Mouse (Mus musculus): ENCODE data around the gene Tmem191c. TPM values are rescaled to one million over a fixed set of nuclear protein-coding genes. Genes with fewer than 3 reads are reported as not detected.

The Tmem191c gene
- polyA plus RNA-seq, 1 experiment from 2014 or later, result 12.7 TPM

DNA sequence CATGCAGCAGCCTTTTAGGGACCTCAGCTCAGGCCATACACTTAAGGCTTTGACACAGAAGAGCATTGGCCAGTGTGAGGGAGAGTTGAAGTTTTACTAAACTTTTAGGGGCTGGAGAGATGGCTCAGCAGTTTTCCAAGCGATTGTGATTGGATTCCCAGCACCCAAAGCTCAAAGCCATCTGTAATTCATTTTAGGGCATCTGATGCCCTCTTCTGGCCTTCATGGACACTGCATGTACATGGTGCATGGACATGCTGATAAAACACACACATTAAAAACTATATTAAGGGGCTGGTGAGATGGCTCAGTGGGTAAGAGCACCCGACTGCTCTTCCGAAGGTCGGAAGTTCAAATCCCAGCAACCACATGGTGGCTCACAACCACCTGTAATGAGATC lies 4.8 kb upstream of the Tmem191c start:
- Histone ChIP-seq H3K4me1 (replicated peaks) (no peaks in the 10 kb centered on the region), H3K27ac (no peak overlapping the region), H3K4me3 (replicated peaks) (no peak overlapping the region), H3K9ac (no peak overlapping the region), H3K9me3 (no peaks in the 10 kb centered on the region), H3K36me3 (no peaks in the 10 kb centered on the region), H3K4me2 (replicated peaks) (no peak overlapping the region), H3K27me3 (replicated peaks) (no peaks in the 10 kb centered on the region)
- ATAC-seq, result no peak
- WGBS, result 77% methylated on average over 4 of the region's 4 CpGs

DNA sequence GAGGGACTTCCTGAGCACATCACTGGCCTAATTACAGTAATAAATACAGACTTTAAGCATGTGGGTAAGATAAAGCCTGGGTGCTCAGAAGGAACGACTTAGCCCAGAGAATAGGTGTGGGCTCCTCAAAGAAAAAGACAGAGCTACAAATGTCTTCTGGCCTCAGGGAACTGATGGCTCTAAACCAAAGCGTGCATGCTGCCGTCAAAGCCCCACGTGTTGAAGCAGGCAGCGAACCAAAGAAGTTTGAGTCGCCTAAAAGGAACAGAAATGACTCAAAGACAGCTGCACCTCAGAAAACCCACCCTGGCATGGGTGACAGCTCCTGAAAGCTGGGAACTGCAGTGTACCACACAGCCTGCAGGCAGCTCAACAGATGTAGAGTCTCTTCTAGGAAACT lies 4.0 kb upstream of the Tmem191c start:
- ATAC-seq, result no peak
- peaks cover 2% of the 10 kb centered on the region; the same call in 1 of the 2 replicates for H3K27me3 ChIP-seq (replicated peaks)
- H3K4me3 ChIP-seq (replicated peaks), result no peak overlapping the region
- H3K4me2 ChIP-seq (replicated peaks), result no peak overlapping the region
- WGBS, result 81% methylated on average over 6 of the region's 6 CpGs
- no peak overlapping the region for H3K9ac ChIP-seq
- no peaks in the 10 kb centered on the region for H3K9me3 ChIP-seq
- H3K27ac ChIP-seq, result no peak overlapping the region
- H3K4me1 ChIP-seq (replicated peaks), result peaks cover 4% of the 10 kb centered on the region
- H3K36me3 ChIP-seq, result no peaks in the 10 kb centered on the region

DNA sequence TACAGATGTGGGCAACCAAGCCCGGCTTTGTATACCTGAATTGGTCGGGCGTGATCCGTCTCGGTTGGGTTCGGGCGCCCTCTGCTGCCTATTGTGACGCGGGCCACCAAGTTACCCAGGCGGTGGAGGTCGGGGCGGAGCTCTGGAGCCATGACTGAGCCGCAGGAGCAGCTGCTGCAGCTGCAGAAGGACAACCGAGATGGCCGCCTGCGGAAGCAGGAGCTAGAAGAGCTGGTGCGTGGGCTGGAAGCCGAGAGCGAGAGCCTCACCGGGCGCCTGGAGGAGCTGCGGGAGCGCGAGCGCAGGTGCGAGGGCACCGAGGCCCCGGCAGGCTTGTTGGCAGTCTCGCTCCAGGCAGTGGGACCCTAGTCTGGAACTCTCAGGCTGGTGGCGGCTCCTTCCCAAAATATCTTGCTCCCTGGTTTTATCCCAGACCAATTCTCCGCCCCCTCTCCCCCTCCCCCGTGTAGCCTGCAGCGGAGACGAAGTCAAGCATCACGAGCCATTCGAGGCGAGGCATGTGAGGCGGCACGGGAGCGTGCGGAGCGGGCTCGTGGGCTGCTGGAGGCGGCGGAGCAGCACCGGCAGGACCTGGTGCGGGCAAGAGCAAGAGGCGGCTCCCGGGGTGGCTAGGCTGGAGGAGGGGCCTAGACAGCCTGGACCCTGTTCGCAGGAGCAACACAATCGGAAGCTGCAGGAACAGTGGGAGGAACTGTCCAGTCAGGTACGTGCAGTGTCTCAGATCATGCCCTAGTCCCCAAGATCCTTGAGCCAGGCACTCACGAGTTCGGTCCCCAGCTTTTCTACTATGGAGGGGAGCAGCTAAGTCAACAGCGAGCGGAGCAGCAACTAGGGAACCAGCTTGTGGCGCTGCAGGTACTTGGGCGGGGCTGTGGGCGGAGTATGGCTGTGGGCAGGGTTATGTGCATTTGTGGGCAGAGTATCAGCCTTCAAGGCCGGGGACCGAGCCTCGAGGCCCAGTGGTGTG lies 581 bp downstream of the Tmem191c start:
- H3K9ac ChIP-seq, result peak overlapping the region; percentile 70
- peaks cover 20% of the 10 kb centered on the region for H3K27me3 ChIP-seq (replicated peaks)
- peak overlapping the region; percentile 67 for H3K4me3 ChIP-seq (replicated peaks)
- H3K4me1 ChIP-seq (replicated peaks), result peaks cover 18% of the 10 kb centered on the region
- H3K36me3 ChIP-seq, result no peaks in the 10 kb centered on the region
- under 1% methylated on average over 61 of the region's 62 CpGs for WGBS
- peak overlapping the region; percentile 68 for H3K27ac ChIP-seq
- H3K9me3 ChIP-seq, result no peaks in the 10 kb centered on the region
- peak overlapping the region; percentile 97 for H3K4me2 ChIP-seq (replicated peaks)
- ATAC-seq, result peak; percentile 89

DNA sequence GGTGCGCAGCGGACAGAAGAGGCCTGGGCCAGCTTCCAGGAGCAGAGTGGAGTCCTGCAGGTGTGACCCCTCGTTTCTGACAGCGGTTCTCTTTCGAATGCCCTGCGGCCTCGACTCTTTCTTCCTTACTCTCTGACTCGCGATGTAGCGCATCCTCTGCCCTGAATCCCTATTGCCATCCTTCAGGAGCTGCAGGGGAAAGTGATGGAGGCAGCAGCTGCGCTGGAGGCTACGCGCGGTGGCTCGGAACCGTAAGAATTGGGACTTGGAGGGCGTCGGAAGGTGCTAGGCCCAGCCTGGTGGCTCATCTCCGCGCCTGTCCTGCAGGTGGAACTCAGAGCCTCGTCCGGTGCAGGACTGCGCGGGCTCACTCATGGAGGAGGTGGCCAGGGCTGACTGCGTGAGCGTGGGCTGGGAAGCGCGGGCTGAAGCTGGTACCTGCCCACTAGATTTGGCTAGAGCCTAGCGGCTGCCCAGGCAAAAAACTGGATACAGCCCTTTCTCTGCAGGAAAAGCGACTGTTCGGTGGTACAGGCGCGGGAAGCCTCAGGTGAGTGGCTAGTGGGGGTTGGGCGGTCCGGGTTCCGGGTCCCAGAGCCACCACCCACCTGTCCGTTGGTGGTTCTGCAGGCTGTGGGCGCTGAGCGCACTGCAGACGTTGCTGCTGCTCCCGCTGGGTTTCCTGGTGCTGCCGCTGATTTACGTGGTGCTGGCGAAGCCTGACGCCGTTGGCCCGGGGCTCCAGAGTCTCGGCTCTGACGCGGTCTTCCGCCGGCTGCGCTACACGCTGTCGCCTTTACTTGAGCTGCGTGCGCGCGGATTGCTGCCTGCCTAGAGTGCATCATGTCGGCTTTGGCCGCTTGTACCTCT lies 1.7 kb downstream of the Tmem191c start:
- Histone ChIP-seq H3K27me3 (replicated peaks) (peaks cover 20% of the 10 kb centered on the region), H3K9ac (peak overlapping the region; percentile 26; the same call in 1 of the 2 replicates), H3K36me3 (no peaks in the 10 kb centered on the region), H3K4me1 (replicated peaks) (peaks cover 18% of the 10 kb centered on the region), H3K4me2 (replicated peaks) (peak overlapping the region; percentile 97), H3K27ac (no peak overlapping the region), H3K4me3 (replicated peaks) (peak overlapping the region; percentile 67), H3K9me3 (no peaks in the 10 kb centered on the region)
- ATAC-seq, result peak; percentile 16; the same call in 1 of the 2 replicates
- 7% methylated on average over 61 of the region's 61 CpGs for WGBS

DNA sequence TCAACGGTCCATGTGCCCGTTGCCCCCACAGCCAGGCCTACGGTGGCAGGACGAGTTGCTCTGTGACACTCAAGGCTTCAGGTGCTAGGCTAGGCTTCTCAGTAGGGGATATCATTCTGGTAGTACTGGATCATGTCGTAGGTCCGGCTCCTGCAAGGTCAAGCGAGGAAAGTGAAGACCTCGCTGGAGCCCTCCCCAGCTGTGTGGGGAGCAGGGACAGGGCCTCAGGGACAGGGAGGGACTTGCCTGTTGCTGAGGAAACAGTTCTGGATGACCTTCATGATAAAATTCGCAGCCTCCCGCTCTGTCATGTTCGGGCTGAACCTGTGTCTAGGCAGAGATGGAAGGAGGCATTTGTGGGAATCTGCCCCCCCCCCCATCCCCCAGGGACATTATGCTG lies 4.6 kb downstream of the Tmem191c start:
- peaks cover 13% of the 10 kb centered on the region; the same call in 1 of the 2 replicates for H3K36me3 ChIP-seq
- no peak for ATAC-seq
- H3K9me3 ChIP-seq, result no peaks in the 10 kb centered on the region
- no peak overlapping the region for H3K4me3 ChIP-seq (replicated peaks)
- no peak overlapping the region for H3K9ac ChIP-seq
- WGBS, result 92% methylated on average over 11 of the region's 11 CpGs
- H3K27ac ChIP-seq, result no peak overlapping the region
- peaks cover 20% of the 10 kb centered on the region for H3K27me3 ChIP-seq (replicated peaks)
- peaks cover 18% of the 10 kb centered on the region for H3K4me1 ChIP-seq (replicated peaks)
- H3K4me2 ChIP-seq (replicated peaks), result no peak overlapping the region

DNA sequence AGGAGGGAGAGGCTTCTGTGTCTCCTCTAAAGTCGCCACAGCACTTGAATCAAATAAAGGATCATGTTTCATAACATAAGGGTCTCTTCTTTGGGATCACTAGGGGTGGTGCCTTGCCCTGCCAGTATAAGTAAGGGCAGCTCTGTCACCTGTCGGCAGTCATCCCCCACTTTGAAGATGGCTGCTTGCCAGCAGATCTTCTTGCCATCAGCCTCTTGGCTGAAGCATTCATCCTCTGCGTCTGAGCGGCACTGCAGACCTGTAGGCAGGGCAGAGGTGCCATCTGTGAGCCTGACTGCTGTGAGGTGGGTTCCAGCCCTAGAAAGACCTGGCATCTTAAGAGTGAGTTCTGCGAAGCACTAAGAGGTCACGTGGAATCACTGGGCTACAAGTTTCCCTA lies 7.3 kb downstream of the Tmem191c start:
- H3K36me3 ChIP-seq, result peaks cover 16% of the 10 kb centered on the region; the same call in 1 of the 2 replicates
- no peak overlapping the region for H3K4me2 ChIP-seq (replicated peaks)
- ATAC-seq, result no peak
- no peak overlapping the region for H3K4me3 ChIP-seq (replicated peaks)
- peaks cover 5% of the 10 kb centered on the region; the same call in 1 of the 2 replicates for H3K27me3 ChIP-seq (replicated peaks)
- H3K4me1 ChIP-seq (replicated peaks), result peaks cover 1% of the 10 kb centered on the region; the same call in 1 of the 2 replicates
- no peak overlapping the region for H3K9ac ChIP-seq
- 81% methylated on average over 6 of the region's 6 CpGs for WGBS
- H3K27ac ChIP-seq, result no peak overlapping the region
- no peaks in the 10 kb centered on the region for H3K9me3 ChIP-seq

DNA sequence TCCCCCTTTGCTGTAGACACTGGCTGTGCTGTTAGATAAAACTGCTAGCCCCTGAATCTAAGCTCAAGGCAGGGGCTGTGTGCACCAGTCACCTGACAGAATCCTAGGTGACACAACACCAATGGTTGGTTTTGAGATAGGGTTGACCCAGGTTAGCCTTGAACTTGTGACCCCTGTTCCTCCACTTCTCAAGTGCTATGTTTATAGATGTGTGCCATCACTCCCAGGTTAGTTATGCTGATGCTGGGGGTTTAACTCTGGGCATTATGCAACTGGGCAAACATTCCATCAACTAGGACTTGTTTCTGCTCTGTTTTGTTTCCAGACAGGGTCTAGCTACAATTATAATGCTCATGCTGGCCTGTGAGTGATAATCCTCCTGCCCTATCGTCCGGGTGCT lies 11.2 kb downstream of the Tmem191c start:
- no peak overlapping the region for H3K4me2 ChIP-seq (replicated peaks)
- no peak for ATAC-seq
- no peaks in the 10 kb centered on the region for H3K4me1 ChIP-seq (replicated peaks)
- H3K27me3 ChIP-seq (replicated peaks), result no peaks in the 10 kb centered on the region
- H3K9ac ChIP-seq, result no peak overlapping the region
- H3K36me3 ChIP-seq, result peaks cover 24% of the 10 kb centered on the region; the same call in 1 of the 2 replicates
- H3K4me3 ChIP-seq (replicated peaks), result no peak overlapping the region
- 87% methylated on average over 2 of the region's 2 CpGs for WGBS
- H3K9me3 ChIP-seq, result no peaks in the 10 kb centered on the region
- no peak overlapping the region for H3K27ac ChIP-seq

DNA sequence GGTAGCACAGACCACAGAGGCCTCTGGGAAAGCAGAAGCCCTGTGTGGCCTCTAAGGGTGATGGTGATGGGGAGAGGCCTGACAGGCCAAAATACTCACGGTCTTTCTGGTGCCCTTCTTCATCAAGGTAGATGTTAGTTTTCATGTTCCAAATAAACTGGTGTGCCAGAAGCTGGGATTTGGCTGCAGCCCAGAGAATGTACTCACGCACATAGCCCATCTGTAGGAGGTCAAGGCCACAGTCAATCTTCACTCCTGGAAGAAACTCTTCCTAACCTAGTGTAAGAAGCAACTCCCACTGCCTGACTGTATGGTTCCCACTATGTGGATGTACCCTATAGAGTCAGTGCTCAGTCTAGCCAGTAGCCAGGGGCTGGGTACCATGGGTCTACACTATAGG lies 15.1 kb downstream of the Tmem191c start:
- no peak overlapping the region for H3K4me2 ChIP-seq (replicated peaks)
- no peaks in the 10 kb centered on the region for H3K4me1 ChIP-seq (replicated peaks)
- H3K4me3 ChIP-seq (replicated peaks), result no peak overlapping the region
- no peaks in the 10 kb centered on the region for H3K27me3 ChIP-seq (replicated peaks)
- H3K9ac ChIP-seq, result no peak overlapping the region
- no peak overlapping the region for H3K27ac ChIP-seq
- no peak for ATAC-seq
- WGBS, result 86% methylated on average over 2 of the region's 2 CpGs
- peaks cover 19% of the 10 kb centered on the region for H3K36me3 ChIP-seq
- H3K9me3 ChIP-seq, result no peaks in the 10 kb centered on the region

DNA sequence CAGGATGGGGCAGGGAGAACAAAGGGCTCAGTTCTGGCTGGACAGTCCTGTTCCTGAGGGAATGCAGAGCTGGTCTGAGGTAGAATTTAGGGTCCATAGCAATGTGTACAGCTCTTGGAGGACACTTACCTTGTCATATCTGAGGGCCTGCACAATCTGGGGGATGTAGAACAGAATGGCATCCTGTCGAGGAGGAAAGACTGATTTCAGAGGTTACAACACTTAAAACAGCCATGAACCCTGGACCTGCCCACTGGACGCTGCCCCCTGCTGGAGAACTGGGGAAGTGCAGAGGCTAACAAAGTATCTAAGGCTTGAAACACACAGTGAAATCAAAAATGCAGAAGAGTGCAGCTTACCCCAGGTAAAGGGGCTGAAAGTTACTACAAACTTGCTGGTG lies 16.9 kb downstream of the Tmem191c start:
- Histone ChIP-seq H3K4me1 (replicated peaks) (no peaks in the 10 kb centered on the region), H3K27ac (no peak overlapping the region), H3K4me3 (replicated peaks) (no peak overlapping the region), H3K27me3 (replicated peaks) (no peaks in the 10 kb centered on the region), H3K9me3 (no peaks in the 10 kb centered on the region), H3K36me3 (peaks cover 33% of the 10 kb centered on the region), H3K9ac (no peak overlapping the region), H3K4me2 (replicated peaks) (no peak overlapping the region)
- ATAC-seq, result peak; percentile 31; the same call in 1 of the 2 replicates
- 2% methylated on average over 2 of the region's 2 CpGs for WGBS

DNA sequence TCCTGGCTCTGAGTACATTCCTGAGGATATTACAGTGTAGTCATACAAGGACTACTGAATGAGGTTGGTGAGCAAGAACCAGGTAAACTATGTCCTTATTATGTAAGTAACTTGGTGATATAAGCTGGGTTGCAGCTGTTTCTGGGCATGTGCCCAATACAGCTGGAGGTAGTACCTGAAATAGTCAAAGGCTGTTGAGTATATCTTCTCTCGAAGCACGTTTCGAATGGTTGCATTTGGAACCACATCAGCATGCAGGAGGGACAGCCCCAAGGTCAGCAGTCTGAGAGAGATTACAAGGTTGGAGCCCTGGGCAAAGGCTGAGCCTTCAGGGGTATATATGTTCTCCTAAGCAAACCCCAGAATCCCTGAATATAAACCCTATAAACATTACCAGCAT lies 24.9 kb downstream of the Tmem191c start:
- ATAC-seq, result no peak
- Histone ChIP-seq H3K9ac (no peak overlapping the region), H3K4me1 (replicated peaks) (no peaks in the 10 kb centered on the region), H3K27ac (no peak overlapping the region), H3K4me2 (replicated peaks) (no peak overlapping the region), H3K27me3 (replicated peaks) (no peaks in the 10 kb centered on the region), H3K36me3 (peaks cover 22% of the 10 kb centered on the region), H3K4me3 (replicated peaks) (no peak overlapping the region), H3K9me3 (no peaks in the 10 kb centered on the region)
- 98% methylated on average over 3 of the region's 3 CpGs for WGBS

DNA sequence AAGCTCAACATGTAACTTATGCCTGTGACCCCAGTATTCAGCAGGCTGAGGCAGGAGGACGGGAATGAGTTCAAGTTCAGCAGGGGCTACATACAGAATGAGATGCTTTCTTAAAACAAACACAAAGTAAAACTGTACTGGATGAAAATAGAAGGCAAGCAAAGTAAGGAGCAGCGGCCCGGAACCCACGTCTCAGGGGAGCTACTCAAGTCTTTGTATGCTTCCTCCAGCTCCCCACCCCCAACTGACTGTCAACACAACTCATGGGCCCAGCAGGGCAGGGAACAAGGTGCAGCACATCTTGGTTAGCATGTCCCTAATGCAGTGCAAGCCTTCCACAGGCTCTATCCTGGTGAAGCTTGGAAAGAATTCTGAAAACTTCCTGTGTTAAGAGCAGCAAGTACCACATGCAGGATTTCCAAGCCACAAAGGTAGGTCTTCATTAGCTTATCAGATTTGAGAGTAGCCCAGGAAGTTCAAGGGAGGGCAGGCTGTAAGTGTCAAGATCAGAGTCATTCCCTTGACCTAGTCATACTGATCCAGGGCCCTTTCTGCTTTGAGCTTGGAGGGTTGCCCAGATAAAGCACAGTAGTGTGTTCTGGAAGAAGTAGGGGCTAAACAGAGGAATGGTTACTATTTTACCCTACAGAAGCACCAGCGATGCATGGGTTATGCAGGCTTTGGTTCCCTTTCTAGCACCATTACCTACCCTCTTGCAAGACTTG lies 27.8 kb downstream of the Tmem191c start:
- WGBS, result 89% methylated on average over 5 of the region's 5 CpGs
- H3K9ac ChIP-seq, result no peak overlapping the region
- H3K4me3 ChIP-seq (replicated peaks), result no peak overlapping the region
- no peak overlapping the region for H3K4me2 ChIP-seq (replicated peaks)
- H3K36me3 ChIP-seq, result peaks cover 6% of the 10 kb centered on the region
- H3K27ac ChIP-seq, result no peak overlapping the region
- no peak for ATAC-seq
- H3K9me3 ChIP-seq, result no peaks in the 10 kb centered on the region
- H3K4me1 ChIP-seq (replicated peaks), result no peaks in the 10 kb centered on the region
- H3K27me3 ChIP-seq (replicated peaks), result no peaks in the 10 kb centered on the region
